Mouse (Mus musculus): Measurements from ENCODE around the gene 4933427D14Rik.
"Not testable (repeated sequence)": the region's sequence is repeated elsewhere in the genome, so short reads cannot be mapped to it uniquely, and the experiment has no call there.

4933427D14Rik gene

DNA sequence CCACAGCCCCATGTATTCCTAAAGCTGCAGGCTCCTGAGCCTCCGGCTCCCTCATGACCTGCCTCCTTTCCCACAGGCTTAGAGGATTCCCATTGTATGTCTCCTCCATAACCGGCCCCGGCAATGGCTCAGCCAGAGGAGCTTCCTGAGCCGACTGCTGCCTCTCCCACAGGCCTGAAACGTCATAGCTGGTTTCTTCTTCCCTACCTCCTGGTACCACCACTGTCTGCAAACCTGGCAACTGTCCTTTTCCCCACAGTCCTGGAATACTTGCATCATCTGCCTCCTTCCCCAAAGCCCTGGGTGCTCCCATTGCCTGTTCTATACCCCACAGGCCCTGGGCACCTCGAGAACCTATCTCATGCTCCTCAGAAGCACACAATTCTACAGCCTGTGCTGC, 2.0 kb downstream of the 4933427D14Rik start:
- DNase-seq (ENCODE audit: low spot score in 2 of 2) = peak in 1 of 2 experiments; percentile 37

DNA sequence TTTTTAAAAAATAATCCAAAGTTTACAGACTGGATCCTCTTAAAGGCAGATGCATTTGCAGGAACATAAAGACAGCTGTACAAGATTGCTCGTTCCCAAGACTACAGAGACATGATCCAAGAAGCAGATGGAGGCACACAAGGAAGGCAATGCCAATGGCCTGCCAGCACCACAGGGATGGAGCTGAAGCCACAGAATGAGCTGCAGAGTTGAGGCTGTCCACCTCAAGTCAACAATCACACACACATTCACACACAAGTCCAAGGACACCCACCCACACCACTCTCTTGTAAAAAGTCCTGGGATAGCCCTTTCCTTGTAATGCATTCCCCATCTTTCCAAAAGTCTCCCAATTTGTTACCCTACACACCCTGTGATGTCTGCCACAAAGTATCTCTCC, 3.8 kb downstream of the 4933427D14Rik start:
- DNase-seq (ENCODE audit: low spot score in 2 of 2) = no peak

- no peak for DNase-seq (ENCODE audit: low spot score in 2 of 2)
Observed at GRCm38 (mm10) chr11:72196506-72196905, 10.8 kb downstream of the 4933427D14Rik start.

DNA sequence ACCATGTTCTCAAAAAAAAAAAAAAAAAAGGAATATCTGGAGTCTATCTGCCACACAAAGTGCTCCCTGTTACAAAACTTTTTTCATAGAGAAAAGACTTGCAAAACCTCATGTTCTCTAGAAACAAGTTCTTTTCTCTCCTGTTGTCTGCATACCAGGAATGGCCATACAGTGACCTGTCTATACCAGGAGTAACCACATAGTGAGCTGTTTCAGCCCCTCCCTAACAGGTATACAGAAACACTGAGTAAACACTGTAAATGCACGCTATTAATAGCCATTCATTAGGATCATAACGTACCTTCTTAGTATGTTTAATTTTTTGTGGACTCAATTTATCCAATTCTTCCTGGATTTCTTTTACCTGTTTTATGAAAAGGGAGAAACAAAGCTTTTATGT, 13.0 kb downstream of the 4933427D14Rik start:
- DNase-seq (ENCODE audit: low spot score in 2 of 2) = no peak

DNA sequence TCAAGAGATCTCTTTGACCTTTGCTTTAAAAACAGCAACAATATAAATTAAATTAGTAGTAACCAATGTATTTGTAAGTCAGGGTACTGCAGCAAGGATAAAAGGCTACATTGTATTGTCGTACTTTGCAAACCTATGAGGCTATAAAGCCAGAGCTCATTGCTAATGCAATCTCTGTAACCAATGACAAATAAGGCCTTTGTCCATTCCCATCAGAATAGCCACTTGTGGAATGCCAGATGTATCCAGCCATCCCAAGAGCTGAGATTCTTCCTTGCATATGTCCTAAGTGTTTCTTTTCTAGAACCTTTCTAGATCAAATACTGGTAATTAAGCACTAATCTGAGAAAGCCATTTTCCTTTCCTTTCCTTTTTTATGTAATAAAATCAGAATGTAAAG, 16.4 kb downstream of the 4933427D14Rik start:
- no peak for DNase-seq (ENCODE audit: low spot score in 2 of 2)

GRCm38 (mm10) chr11:72184252-72184651, 23.0 kb downstream of the 4933427D14Rik start:
- DNase-seq (ENCODE audit: low spot score in 2 of 2) = no peak

DNA sequence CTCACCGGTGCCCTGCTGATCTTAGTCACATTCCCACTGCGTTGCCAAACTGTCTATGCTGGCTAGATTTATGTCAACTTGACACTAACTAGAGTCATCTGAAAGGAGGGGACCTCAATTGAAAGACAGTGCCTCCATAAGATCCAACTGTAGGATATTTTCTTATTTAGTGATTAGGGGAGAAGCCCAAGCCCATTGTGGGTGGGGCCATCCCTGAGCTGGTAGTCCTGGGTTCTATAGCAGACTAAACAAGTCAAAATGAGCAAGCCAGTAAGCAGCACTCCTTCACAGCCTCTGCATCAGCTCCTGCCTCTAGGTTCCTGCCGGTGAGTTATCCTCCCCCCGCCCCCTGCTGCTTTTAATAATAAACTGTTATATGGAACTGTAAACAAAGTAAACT, 26.1 kb downstream of the 4933427D14Rik start:
- no peak for DNase-seq (ENCODE audit: low spot score in 2 of 2)

DNA sequence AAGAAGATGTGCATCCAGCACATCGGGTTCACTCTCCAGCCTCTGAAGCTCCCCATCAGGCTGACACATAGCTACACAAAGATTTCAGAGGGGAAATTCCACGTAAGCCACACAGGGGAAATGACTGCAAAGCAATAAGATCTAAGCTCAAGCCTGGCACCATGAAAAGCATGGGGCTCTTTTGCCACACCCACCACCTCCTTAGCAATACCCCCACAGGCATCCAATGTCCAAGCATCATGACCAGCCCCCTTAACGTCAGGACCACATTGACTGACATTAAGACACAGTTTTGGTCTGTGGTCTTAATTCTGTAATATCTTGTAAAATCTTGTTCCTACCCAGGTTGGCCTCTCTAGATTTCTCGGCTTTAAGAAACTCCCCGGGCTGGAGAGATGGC, 26.7 kb downstream of the 4933427D14Rik start:
- DNase-seq (ENCODE audit: low spot score in 2 of 2) = no peak

DNA sequence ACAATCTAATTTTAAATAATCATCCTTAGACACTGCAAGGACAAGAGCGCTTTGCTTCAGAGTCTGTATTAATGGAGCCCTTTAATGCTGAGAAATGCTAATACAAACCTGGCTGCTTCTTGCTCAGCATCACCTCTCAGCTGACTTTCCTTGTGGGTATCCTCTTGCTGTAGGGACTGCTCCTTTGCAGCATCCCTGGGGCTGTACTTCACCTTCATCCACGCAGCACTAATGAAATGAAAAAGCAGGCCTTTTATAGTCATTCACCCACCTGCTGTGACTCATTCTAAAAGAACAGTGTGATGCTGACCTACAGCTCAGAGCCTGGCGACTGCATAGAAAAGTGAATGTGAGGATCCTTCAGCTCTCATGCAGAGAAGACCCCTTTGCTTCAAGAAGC, 30.7 kb downstream of the 4933427D14Rik start:
- DNase-seq (ENCODE audit: low spot score in 2 of 2) = no peak

DNA sequence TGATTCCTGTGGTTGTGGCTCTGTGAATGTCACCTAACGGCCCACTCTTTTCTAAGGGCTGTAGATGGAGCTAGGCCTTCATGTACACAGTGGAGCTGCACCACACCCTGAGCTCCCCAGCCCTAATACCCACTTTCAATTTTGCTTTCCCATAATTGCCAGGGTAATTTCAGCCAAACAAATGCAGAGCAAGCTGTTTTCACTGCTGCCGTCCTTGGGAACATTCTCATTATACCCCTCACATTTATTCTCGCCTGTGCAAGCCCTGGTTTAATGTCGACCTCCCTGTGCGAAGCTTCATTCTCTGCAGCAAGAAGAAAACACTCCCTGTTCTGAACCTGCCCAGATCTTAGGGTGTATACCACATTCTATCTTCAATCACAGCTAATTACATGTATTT, 31.3 kb downstream of the 4933427D14Rik start:
- no peak for DNase-seq (ENCODE audit: low spot score in 2 of 2)

DNA sequence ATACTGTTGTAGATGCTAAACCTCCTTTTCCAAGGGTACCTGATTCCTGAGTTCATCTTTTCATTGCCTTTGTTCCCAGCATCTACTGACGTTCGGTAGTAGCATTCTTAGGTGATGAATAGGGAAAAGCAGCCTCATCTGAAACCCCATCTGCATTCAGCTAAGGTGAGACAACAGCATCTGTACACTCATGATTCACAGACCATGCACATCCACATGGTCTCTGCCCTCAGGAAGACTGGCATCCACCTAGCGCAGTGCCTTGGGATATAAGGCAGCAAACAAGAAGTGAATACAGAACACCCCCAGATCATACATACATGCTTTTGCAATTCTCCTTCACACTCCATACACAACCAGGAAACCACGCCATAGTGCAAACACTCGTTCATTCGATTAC, 32.5 kb downstream of the 4933427D14Rik start:
- no peak for DNase-seq (ENCODE audit: low spot score in 2 of 2)

GRCm38 (mm10) chr11:72173506-72173905, 33.8 kb downstream of the 4933427D14Rik start:
- no peak for DNase-seq (ENCODE audit: low spot score in 2 of 2)

- not testable (repeated sequence) for DNase-seq (ENCODE audit: low spot score in 2 of 2)
Observed at GRCm38 (mm10) chr11:72171906-72172305, 35.4 kb downstream of the 4933427D14Rik start.

DNA sequence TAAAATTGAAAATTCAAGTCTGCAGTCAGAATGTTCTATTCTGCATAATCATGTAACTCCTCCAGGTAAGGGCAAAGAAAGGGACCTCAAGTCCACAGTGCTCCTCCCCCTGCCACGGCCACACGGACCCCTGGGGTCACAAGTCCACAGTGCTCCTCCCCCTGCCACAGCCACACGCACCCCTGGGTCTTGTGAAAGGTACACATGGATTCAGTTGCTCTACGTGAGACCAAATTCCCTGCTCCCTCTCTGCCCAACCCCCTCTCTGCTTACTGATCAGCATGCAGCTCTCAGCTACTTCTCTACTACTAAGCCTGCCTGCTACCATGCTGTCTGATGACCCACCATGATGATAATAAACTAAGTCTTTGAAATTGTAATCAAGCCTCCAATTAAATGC, 37.4 kb downstream of the 4933427D14Rik start:
- DNase-seq (ENCODE audit: low spot score in 2 of 2) = no peak

- DNase-seq (ENCODE audit: low spot score in 2 of 2) = no peak
Observed at GRCm38 (mm10) chr11:72163198-72163597, 44.1 kb downstream of the 4933427D14Rik start.

DNA sequence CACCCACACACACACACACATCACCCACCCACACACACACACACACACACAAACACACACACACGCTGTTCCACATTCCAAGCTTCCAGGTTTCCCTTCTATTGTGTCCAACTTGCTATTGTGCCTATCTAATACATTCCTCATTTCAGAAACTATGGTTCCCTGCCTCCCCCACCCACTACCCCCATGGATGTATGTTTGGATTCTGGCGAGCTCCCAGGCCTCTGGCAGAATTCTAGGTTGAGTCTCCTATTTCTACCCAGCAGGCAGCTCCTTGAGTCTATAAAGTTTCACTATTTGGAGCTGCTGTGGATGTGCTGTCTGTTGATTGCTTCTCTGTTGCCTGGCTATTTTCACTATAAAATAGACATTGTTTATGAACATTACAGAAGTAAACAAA, 50.6 kb downstream of the 4933427D14Rik start:
- DNase-seq (ENCODE audit: low spot score in 2 of 2) = peak; percentile 50 to 54

- no peak for DNase-seq (ENCODE audit: low spot score in 2 of 2)
Observed at GRCm38 (mm10) chr11:72155981-72156428, 51.3 kb downstream of the 4933427D14Rik start.

- DNase-seq (ENCODE audit: low spot score in 2 of 2) = peak; percentile 46 to 66
Observed at GRCm38 (mm10) chr11:72155186-72155980, 51.9 kb downstream of the 4933427D14Rik start.

GRCm38 (mm10) chr11:72153122-72153862, 54.0 kb downstream of the 4933427D14Rik start:
- DNase-seq (ENCODE audit: low spot score in 2 of 2) = no peak

DNA sequence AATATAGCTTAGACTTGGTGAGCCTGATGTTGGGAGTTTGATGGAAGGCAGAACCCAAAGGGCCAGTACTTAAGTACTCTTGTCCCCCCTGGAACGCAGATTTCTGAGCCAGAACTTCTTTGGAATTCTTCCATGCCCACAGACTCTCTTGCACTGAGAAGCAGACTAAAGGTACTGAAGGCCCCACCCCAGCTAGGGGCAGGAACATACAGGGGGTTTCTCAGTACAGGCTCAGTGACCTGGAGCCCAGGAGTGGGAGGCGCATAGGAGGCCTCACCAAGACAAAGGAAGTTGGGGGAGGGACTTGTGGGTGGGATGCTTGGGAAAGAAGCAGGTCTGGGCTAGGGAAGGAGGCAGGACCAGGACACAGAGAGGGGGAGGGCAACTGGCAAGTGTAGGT, 56.1 kb downstream of the 4933427D14Rik start:
- DNase-seq (ENCODE audit: low spot score in 2 of 2) = no peak

- no peak for DNase-seq (ENCODE audit: low spot score in 2 of 2)
Observed at GRCm38 (mm10) chr11:72147910-72148309, 59.3 kb downstream of the 4933427D14Rik start.

DNA sequence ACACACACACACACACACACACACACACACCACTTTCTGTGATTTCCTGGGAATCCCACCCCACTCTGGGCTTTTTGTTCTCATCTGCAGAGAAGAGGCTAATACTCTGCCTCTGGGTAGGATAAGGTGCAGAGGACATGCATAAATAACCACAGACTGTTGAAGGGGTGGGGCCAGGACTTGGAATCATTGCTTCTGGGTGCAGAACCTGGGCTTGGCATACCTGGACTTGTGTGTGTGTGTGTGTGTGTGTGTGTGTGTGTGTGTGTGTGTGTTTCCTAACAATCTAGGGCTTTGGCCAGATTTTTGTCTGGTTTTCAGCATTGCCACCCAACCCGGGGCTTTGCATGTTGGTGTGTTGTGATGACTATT, 61.4 kb downstream of the 4933427D14Rik start:
- DNase-seq (ENCODE audit: low spot score in 2 of 2) = no peak
